Mouse (Mus musculus) heart, postnatal 0 days (tissue): ENCODE results near the gene Dpep3.

Experiments used
- CTCF ChIP-seq: IDR thresholded peaks from 2 replicates; pipeline ENCODE4 v1.5.1; 2016; ENCODE audit warnings: antibody characterized with exemption, control low read depth, low read depth
- EP300 ChIP-seq: IDR thresholded peaks from 2 replicates; pipeline ENCODE4 v1.6.1; 2016; ENCODE audit warnings: antibody characterized with exemption, low read depth

GRCm38 (mm10) chr8:105951057-105951659 is 28.1 kb downstream of the Dpep3 start:
- TF ChIP-seq CTCF (no peak), EP300 (no peak)
